Mouse (Mus musculus) G1E-ER4 (cell line): Measurements from ENCODE around the gene Haus2. TPM values are rescaled to one million over a fixed set of nuclear protein-coding genes. Genes with fewer than 3 reads are reported as not detected.

Source experiments
- GATA1 ChIP-seq: IDR thresholded peaks from one replicate; pipeline ENCODE4 v1.8.0; 2012; ENCODE audit warnings: low read length, inconsistent platforms
- polyA plus RNA-seq: library from polyadenylated mRNA; stranded (reverse); fragments of >175 nt; gene quantifications from 2 replicates; pipeline ENCODE4 v1.2.3, GENCODE M21; 2012

Gene Haus2
- polyA plus RNA-seq, 1 experiment = 2.3 TPM

DNA sequence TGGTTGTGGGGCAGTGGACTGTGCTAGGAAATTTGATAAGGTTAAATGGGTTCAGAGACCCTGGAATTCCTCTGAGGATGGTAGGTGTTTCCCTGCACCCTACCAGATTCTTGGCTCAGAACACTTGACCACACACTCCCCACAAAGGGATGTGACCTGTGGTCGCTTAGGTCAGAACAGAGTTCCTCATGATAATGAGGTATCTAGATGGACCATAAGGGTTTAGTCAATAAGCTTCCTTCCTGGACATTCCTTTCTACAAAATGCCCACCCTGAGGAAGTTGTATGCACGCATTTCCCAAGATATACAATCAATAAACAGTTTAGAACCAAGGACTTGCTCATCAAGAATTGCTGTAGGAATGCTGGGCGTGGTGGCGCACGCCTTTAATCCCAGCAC, 46.7 kb downstream of the Haus2 start:
- TF ChIP-seq GATA1 = no peak

DNA sequence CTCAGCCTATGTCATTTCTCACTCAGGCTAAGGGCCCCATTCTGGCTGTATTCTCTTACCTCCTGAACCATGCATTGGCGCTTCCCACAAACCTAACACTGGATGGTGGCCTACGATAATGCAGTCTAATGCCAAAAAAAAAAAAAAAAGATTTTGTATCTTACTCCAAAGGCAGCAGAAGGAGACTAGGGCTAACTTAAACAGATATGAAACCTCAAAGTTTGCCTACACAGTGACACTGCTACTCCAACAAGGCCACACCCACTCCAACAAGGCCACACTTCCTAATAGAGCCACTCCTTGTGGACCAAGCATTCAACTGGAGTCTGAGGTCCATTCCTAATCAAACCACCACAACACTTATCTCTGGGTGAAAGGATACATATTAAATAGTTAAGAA, 47.5 kb downstream of the Haus2 start:
- TF ChIP-seq GATA1 = no peak

DNA sequence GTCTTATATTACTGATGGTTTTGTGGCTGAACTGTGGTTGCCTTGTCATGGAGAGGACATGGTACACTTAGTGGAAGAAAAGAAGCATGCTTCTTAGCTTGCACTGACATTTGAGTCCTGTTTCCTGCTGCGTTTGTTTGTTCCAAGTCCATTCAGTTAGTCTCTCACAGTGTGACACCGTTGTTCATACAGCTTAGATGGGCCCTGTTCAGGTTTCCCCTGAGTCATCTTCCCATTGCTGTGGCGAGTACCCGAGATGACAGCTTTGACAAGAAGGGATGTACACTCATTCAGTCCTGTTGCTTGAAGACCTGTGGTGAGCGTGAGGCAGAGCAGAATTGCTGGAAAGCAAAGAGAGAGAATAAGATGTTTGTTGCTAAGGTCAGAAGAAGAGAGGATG, 49.3 kb downstream of the Haus2 start:
- TF ChIP-seq GATA1 = no peak

- TF ChIP-seq GATA1 = no peak
Measured at GRCm38 (mm10) chr2:120659318-120659717, 50.1 kb downstream of the Haus2 start.

GRCm38 (mm10) chr2:120660486-120661078, 51.4 kb downstream of the Haus2 start:
- TF ChIP-seq GATA1 = peak; percentile 97

DNA sequence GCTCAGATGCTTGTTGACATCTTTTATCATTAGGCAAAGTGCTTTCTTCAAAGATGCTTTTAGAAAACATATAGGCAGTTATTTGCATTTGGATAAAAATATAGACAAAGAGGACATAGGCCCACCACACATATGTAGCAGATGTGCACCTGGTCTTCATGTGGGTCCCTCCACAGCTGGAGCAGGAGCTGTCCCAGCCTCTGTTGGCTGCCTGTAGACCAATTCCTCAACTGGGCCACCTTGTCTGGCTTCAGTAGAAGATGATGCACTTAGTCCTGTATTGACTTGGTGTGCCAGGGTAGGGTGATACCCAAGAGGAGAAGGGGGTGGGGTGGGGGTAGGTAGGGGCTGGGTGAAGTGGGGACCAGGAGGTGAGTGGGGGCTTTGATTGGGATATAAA, 53.6 kb downstream of the Haus2 start:
- no peak for TF ChIP-seq GATA1

DNA sequence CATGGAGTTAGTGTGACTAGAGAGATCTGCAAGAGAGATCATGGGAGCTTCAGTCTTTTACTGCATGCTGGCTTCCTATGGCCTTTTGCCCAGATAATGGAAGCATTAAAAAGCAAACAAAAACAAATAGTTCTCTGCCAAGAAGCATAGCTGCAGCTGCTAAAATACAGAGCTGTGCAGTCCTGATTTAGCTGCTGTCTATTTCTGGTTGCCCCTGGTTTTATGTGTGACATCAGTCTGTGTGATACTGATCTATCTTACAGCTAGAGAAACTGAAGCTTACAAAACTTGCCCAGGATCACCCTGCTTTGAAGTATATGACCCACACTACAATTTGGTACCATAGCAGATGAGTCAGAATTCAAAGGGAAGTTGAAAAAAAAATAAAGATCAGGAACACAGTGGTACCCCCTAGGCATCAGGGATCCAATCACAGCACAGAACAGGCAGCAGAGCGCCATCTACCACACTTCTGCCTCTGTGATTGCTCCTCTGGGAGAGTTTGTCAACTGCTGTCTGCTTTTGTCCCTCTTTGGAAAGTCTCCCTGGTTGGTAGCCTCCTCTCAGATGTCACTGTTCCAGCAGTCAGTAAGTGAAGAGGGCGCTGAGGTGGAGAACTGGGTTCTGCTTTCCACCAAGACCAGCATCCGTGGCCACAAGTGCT, 54.4 kb downstream of the Haus2 start:
- TF ChIP-seq GATA1 = no peak

DNA sequence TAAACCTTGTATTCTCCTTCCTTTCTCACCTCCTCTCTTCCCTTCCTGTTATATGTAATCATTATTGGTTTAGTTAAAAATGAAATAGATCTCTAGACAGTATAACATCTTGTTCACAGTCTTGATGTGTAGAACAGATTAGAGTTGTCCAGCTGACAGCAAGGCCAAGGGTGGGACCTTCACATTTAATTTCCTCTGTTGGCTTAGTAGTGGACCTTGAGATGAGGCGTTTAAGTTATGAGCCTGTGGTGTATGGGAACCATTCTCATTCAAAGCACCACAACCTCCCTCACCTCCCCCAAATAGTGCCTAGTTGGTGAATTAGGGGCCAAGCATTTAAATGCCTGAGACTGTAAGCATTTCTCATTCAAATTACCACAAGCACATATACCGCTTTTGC, 58.3 kb downstream of the Haus2 start:
- no peak for TF ChIP-seq GATA1

DNA sequence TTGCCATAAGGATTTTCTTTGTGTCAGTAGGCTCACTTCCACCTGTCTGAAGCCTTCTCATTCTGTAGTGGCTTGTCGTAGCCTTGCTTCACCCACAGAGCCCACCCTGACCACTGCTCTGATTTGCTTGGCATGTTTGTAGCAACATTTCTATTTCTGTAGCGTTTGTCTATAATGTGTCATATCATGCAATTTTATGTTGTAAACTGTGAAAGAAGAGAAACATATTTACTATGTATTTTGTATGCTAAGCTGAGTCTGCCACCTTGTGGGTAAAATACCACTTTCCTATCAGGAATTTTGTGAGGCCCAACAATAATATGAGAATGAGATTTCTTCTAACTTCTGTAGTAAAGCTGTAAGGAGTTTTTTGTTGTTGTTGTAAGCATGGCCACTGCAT, 61.1 kb downstream of the Haus2 start:
- no peak for TF ChIP-seq GATA1

Other genes with a start within 250 kb of the Haus2 start
- gene Ganc, start 205.5 kb upstream of the Haus2 start, polyA plus RNA-seq = 1.3 and 1.5 TPM in 2 replicates
- gene Tmem87a, start 205.3 kb upstream of the Haus2 start, polyA plus RNA-seq = 0.45 and 0.57 TPM in 2 replicates
- not detected in 2 replicates for gene Capn3, start 153.4 kb upstream of the Haus2 start, polyA plus RNA-seq
- gene Zfp106, start 45.5 kb upstream of the Haus2 start, polyA plus RNA-seq = 58.4 and 96.8 TPM in 2 replicates
- gene Snap23, start 41.7 kb upstream of the Haus2 start, polyA plus RNA-seq = 15.3 and 17.5 TPM in 2 replicates
- gene Lrrc57, start 137 bp downstream of the Haus2 start, polyA plus RNA-seq = 1.3 and 1.9 TPM in 2 replicates
- gene Stard9, start 19.7 kb downstream of the Haus2 start, polyA plus RNA-seq = 0.26 and 0.27 TPM in 2 replicates
- gene Cdan1, start 240.7 kb downstream of the Haus2 start, polyA plus RNA-seq = 77.4 and 97.3 TPM in 2 replicates
- 5.6 and 7.9 TPM in 2 replicates for gene Ttbk2, start 241.2 kb downstream of the Haus2 start, polyA plus RNA-seq